Mouse (Mus musculus): ENCODE results near the gene Ptprj. TPM values are rescaled to one million over a fixed set of nuclear protein-coding genes. Genes with fewer than 3 reads are reported as not detected.
A peak's percentile ranks its signal among the peaks of the same experiment; 100 is the strongest.

The Ptprj gene
- polyA plus RNA-seq, 1 experiment from 2014 or later = 5.4 TPM

- DNase-seq (no peak), ATAC-seq (ENCODE audit: insufficient read depth) (no peak)
- Histone ChIP-seq H3K9me3 (ENCODE audit: low read depth, low read length) (no peaks in the 10 kb centered on the region), H3K27ac (ENCODE audit: low read depth) (no peak overlapping the region), H3K27me3 (ENCODE audit: insufficient read depth, low read length) (no peaks in the 10 kb centered on the region), H3K9ac (no peak overlapping the region), H3K4me3 (ENCODE audit: low read depth, low read length) (no peak overlapping the region), H3K4me1 (ENCODE audit: insufficient read depth) (no peaks in the 10 kb centered on the region), H3K36me3 (ENCODE audit: insufficient read depth) (no peaks in the 10 kb centered on the region), H3K4me2 (no peak overlapping the region)
- TF ChIP-seq CTCF (IDR thresholded peaks at IDR 0.05; ENCODE audit: low read depth) = no peak
- WGBS = 81% methylated on average over 8 of the region's 8 CpGs
Observed at GRCm38 (mm10) chr2:90488690-90489590, 91.5 kb downstream of the Ptprj start.

GRCm38 (mm10) chr2:90487471-90488238, 92.8 kb downstream of the Ptprj start:
- TF ChIP-seq CTCF (IDR thresholded peaks at IDR 0.05; ENCODE audit: low read depth) = no peak
- no peak overlapping the region for H3K4me3 ChIP-seq (ENCODE audit: low read depth, low read length)
- H3K27me3 ChIP-seq (ENCODE audit: insufficient read depth, low read length) = no peaks in the 10 kb centered on the region
- ATAC-seq (ENCODE audit: insufficient read depth) = no peak
- no peak overlapping the region for H3K4me2 ChIP-seq
- no peak for DNase-seq
- H3K9me3 ChIP-seq (ENCODE audit: low read depth, low read length) = no peaks in the 10 kb centered on the region
- H3K36me3 ChIP-seq (ENCODE audit: insufficient read depth) = no peaks in the 10 kb centered on the region
- no peak overlapping the region for H3K27ac ChIP-seq (ENCODE audit: low read depth)
- H3K4me1 ChIP-seq (ENCODE audit: insufficient read depth) = no peaks in the 10 kb centered on the region
- 87% methylated on average over 11 of the region's 11 CpGs for WGBS
- no peak overlapping the region for H3K9ac ChIP-seq

GRCm38 (mm10) chr2:90486226-90486755, 94.2 kb downstream of the Ptprj start:
- H3K4me2 ChIP-seq = no peak overlapping the region
- 43% methylated on average over 3 of the region's 3 CpGs for WGBS
- H3K27ac ChIP-seq (ENCODE audit: low read depth) = no peak overlapping the region
- peak; percentile 21 for DNase-seq
- no peak for TF ChIP-seq CTCF (IDR thresholded peaks at IDR 0.05; ENCODE audit: low read depth)
- no peak overlapping the region for H3K4me3 ChIP-seq (ENCODE audit: low read depth, low read length)
- H3K27me3 ChIP-seq (ENCODE audit: insufficient read depth, low read length) = no peaks in the 10 kb centered on the region
- no peak overlapping the region for H3K9ac ChIP-seq
- H3K4me1 ChIP-seq (ENCODE audit: insufficient read depth) = no peaks in the 10 kb centered on the region
- H3K36me3 ChIP-seq (ENCODE audit: insufficient read depth) = no peaks in the 10 kb centered on the region
- no peaks in the 10 kb centered on the region for H3K9me3 ChIP-seq (ENCODE audit: low read depth, low read length)
- 0 out of 2 replicates have a peak, but pooled peaks have one; percentile 27 for ATAC-seq (ENCODE audit: insufficient read depth)

- H3K4me1 ChIP-seq (ENCODE audit: insufficient read depth) = no peaks in the 10 kb centered on the region
- no peak overlapping the region for H3K9ac ChIP-seq
- no peak for ATAC-seq (ENCODE audit: insufficient read depth)
- TF ChIP-seq CTCF (IDR thresholded peaks at IDR 0.05; ENCODE audit: low read depth) = no peak
- H3K9me3 ChIP-seq (ENCODE audit: low read depth, low read length) = no peaks in the 10 kb centered on the region
- no peak overlapping the region for H3K4me2 ChIP-seq
- 72% methylated on average over 6 of the region's 6 CpGs for WGBS
- no peak overlapping the region for H3K27ac ChIP-seq (ENCODE audit: low read depth)
- no peaks in the 10 kb centered on the region for H3K36me3 ChIP-seq (ENCODE audit: insufficient read depth)
- no peak overlapping the region for H3K4me3 ChIP-seq (ENCODE audit: low read depth, low read length)
- no peak for DNase-seq
- no peaks in the 10 kb centered on the region for H3K27me3 ChIP-seq (ENCODE audit: insufficient read depth, low read length)
Observed at GRCm38 (mm10) chr2:90481505-90481904, 98.9 kb downstream of the Ptprj start.

GRCm38 (mm10) chr2:90480747-90481308, 99.6 kb downstream of the Ptprj start:
- 0 out of 2 replicates have a peak overlapping the region, but pooled peaks have one; percentile 18 for H3K27ac ChIP-seq (ENCODE audit: low read depth)
- no peaks in the 10 kb centered on the region for H3K4me1 ChIP-seq (ENCODE audit: insufficient read depth)
- no peak overlapping the region for H3K4me2 ChIP-seq
- H3K9ac ChIP-seq = no peak overlapping the region
- no peaks in the 10 kb centered on the region for H3K36me3 ChIP-seq (ENCODE audit: insufficient read depth)
- no peak overlapping the region for H3K4me3 ChIP-seq (ENCODE audit: low read depth, low read length)
- ATAC-seq (ENCODE audit: insufficient read depth) (peak; percentile 29; the same call in 1 of the 2 replicates), DNase-seq (no peak)
- H3K27me3 ChIP-seq (ENCODE audit: insufficient read depth, low read length) = no peaks in the 10 kb centered on the region
- WGBS = 68% methylated on average over 13 of the region's 13 CpGs
- H3K9me3 ChIP-seq (ENCODE audit: low read depth, low read length) = no peaks in the 10 kb centered on the region
- no peak for TF ChIP-seq CTCF (IDR thresholded peaks at IDR 0.05; ENCODE audit: low read depth)

- Histone ChIP-seq H3K4me3 (ENCODE audit: low read depth, low read length) (no peak overlapping the region), H3K4me2 (no peak overlapping the region), H3K9me3 (ENCODE audit: low read depth, low read length) (no peaks in the 10 kb centered on the region), H3K36me3 (ENCODE audit: insufficient read depth) (no peaks in the 10 kb centered on the region), H3K27me3 (ENCODE audit: insufficient read depth, low read length) (no peaks in the 10 kb centered on the region), H3K4me1 (ENCODE audit: insufficient read depth) (no peaks in the 10 kb centered on the region), H3K27ac (ENCODE audit: low read depth) (no peak overlapping the region), H3K9ac (no peak overlapping the region)
- WGBS = 86% methylated on average over 7 of the region's 7 CpGs
- DNase-seq = no peak
- TF ChIP-seq CTCF (IDR thresholded peaks at IDR 0.05; ENCODE audit: low read depth) = no peak
- ATAC-seq (ENCODE audit: insufficient read depth) = no peak
Observed at GRCm38 (mm10) chr2:90478531-90478930, 101.9 kb downstream of the Ptprj start.

Data from lung, embryonic 14.5 days (tissue).